Mouse (Mus musculus): ENCODE data around the gene Bglap3.

DNA sequence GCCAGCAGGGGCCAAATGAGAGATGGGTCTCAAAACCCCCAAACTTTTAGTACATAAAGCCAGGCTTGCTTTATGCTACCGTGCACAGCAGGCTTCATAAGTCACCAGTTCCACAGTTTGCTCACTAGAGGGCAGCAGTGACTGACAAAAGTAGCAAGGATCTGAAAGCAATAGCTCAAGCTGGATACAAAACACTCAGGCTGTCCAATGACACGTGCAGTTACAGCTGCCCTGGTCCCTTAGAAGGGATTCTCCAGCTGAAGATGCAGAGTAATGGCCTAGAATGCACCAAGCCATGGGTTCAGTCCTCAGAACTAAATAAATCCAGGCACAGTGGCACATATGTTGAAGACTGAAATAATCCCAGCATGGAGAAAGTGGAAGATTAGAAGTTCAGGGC, 34.5 kb upstream of the Bglap3 start:
- TF ChIP-seq POLR2A (IDR thresholded peaks at IDR 0.05; ENCODE audit: borderline replicate concordance, extremely low read depth, low read depth, low read length): no peak
- peak; percentile 56 for TF ChIP-seq CTCF (IDR thresholded peaks at IDR 0.05; ENCODE audit: insufficient read depth, low read length)
